Mouse (Mus musculus) heart, adult 2 months (tissue): ENCODE measurements around the gene Vsig8.
A peak's percentile ranks its signal among the peaks of the same experiment; 100 is the strongest.

ENCODE experiments used
- CTCF ChIP-seq: fragments of 200-600 bp; IDR thresholded peaks from 2 replicates; pipeline ENCODE4 v1.8.1; 2022; ENCODE audit warnings: antibody characterized with exemption, mild to moderate bottlenecking, moderate library complexity
- EP300 ChIP-seq: fragments of 200-500 bp; IDR thresholded peaks from 2 replicates; pipeline ENCODE4 v1.6.1; 2011; ENCODE audit warnings: low read depth, low read length, control low read depth; ENCODE audit not compliant: insufficient read depth
- POLR2A ChIP-seq: fragments of 200-500 bp; IDR thresholded peaks from 2 replicates; pipeline ENCODE4 v1.6.1; 2011; ENCODE audit warnings: mild to moderate bottlenecking, low read depth, low read length, control low read depth; ENCODE audit not compliant: insufficient read depth

DNA sequence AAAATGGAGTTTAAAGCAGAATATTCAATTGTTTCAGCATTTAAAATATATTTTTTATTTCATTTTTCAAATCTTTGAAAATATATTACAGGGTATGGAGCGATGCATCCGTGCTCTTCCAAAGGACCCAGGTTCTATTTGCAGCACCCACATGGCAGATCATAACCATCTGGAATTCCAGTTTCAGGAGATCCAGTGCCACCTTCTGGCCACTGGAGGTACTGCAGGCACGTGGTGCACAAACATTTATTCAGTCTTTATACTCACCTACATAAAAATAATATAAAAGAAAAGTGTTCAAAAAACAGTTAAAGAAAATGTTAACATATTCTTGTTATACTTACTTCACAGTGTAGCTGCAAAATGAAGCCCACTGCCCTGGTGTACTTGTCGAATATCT is 37.7 kb upstream of the Vsig8 start:
- TF ChIP-seq POLR2A, result no peak
- no peak for TF ChIP-seq EP300
- TF ChIP-seq CTCF, result peak; percentile 71
